Mouse (Mus musculus) lung, embryonic 15.5 days (tissue): ENCODE data around the gene Lancl2. TPM values are rescaled to one million over a fixed set of nuclear protein-coding genes. Genes with fewer than 3 reads are reported as not detected.

Experiments used
- ATAC-seq: fragments of 200-750 bp; cut with Nextera tagmentation; 2 replicates; pipeline ENCODE4 v1.8.0; 2017; ENCODE audit warnings: moderate number of reproducible peaks, borderline replicate concordance; ENCODE audit not compliant: low FRiP score, low TSS enrichment; ENCODE audit errors: extremely low read depth
- H3K27ac ChIP-seq: fragments of 300-500 bp; sonication (generic); 2 replicates; pipeline ENCODE4 v1.5.1; 2015; ENCODE audit warnings: moderate library complexity, mild to moderate bottlenecking, inconsistent platforms
- H3K27me3 ChIP-seq: fragments of 300-500 bp; sonication (generic); 2 replicates; pipeline ENCODE4 v1.6.1; 2015; ENCODE audit warnings: inconsistent platforms
- H3K36me3 ChIP-seq: fragments of 300-500 bp; sonication (generic); 2 replicates; pipeline ENCODE4 v1.6.1; 2015; ENCODE audit warnings: inconsistent platforms
- H3K4me1 ChIP-seq: fragments of 300-500 bp; sonication (generic); 2 replicates; pipeline ENCODE4 v1.6.1; 2015; ENCODE audit warnings: inconsistent platforms
- H3K4me2 ChIP-seq: fragments of 300-500 bp; sonication (generic); 2 replicates; pipeline ENCODE4 v1.6.1; 2015; ENCODE audit warnings: inconsistent platforms, mild to moderate bottlenecking, moderate library complexity
- H3K4me3 ChIP-seq: fragments of 300-500 bp; sonication (generic); 2 replicates; pipeline ENCODE4 v1.5.1; 2015; ENCODE audit warnings: mild to moderate bottlenecking, inconsistent platforms
- H3K9ac ChIP-seq: fragments of 300-500 bp; sonication (generic); 2 replicates; pipeline ENCODE4 v1.6.1; 2015; ENCODE audit warnings: inconsistent platforms
- H3K9me3 ChIP-seq: fragments of 300-500 bp; sonication (generic); 2 replicates; pipeline ENCODE4 v1.6.1; 2016; ENCODE audit warnings: inconsistent platforms
- WGBS: fragments of 180-500 bp; shearing (Covaris S2); methylation state at CpG from one replicate; pipeline ENCODE4 v1.1.7; 2015; 5-methylcytosine and 5-hydroxymethylcytosine counted together
- polyA plus RNA-seq: library from polyadenylated mRNA; unstranded; fragments of >200 nt; fragmentation: Nextera tagmentation; extraction: Ambion mirVana; gene quantifications from 2 replicates; pipeline ENCODE4 v1.2.1, GENCODE M21; 2015

The Lancl2 gene
- polyA plus RNA-seq, 1 experiment from 2014 or later = 29.0 TPM

GRCm38 (mm10) chr6:57770467-57771190 lies 68.3 kb downstream of the Lancl2 start:
- ATAC-seq = no peak
- no peak overlapping the region for H3K27ac ChIP-seq
- H3K9ac ChIP-seq = no peak overlapping the region
- no peaks in the 10 kb centered on the region for H3K9me3 ChIP-seq
- WGBS = 87% methylated on average over 1 of the region's 1 CpGs
- 0 out of 2 replicates have a peak, but pooled peaks cover 5% of the 10 kb centered on the region for H3K36me3 ChIP-seq
- no peaks in the 10 kb centered on the region for H3K27me3 ChIP-seq
- 0 out of 2 replicates have a peak, but pooled peaks cover 5% of the 10 kb centered on the region for H3K4me1 ChIP-seq
- no peak overlapping the region for H3K4me3 ChIP-seq
- H3K4me2 ChIP-seq = no peak overlapping the region

- H3K9me3 ChIP-seq = no peaks in the 10 kb centered on the region
- H3K36me3 ChIP-seq = 0 out of 2 replicates have a peak, but pooled peaks cover 8% of the 10 kb centered on the region
- H3K4me3 ChIP-seq = no peak overlapping the region
- H3K4me1 ChIP-seq = no peaks in the 10 kb centered on the region
- H3K27me3 ChIP-seq = no peaks in the 10 kb centered on the region
- no peak overlapping the region for H3K9ac ChIP-seq
- no peak overlapping the region for H3K27ac ChIP-seq
- WGBS = 92% methylated on average over 1 of the region's 1 CpGs
- ATAC-seq = no peak
- H3K4me2 ChIP-seq = no peak overlapping the region
Measured at GRCm38 (mm10) chr6:57773792-57774191, 71.5 kb downstream of the Lancl2 start.

GRCm38 (mm10) chr6:57780359-57780758 lies 78.0 kb downstream of the Lancl2 start:
- H3K4me2 ChIP-seq = no peak overlapping the region
- H3K4me3 ChIP-seq = no peak overlapping the region
- H3K27ac ChIP-seq = no peak overlapping the region
- H3K4me1 ChIP-seq = no peaks in the 10 kb centered on the region
- H3K9ac ChIP-seq = no peak overlapping the region
- ATAC-seq = no peak
- 0 out of 2 replicates have a peak, but pooled peaks cover 2% of the 10 kb centered on the region for H3K36me3 ChIP-seq
- WGBS = 69% methylated on average over 3 of the region's 3 CpGs
- no peaks in the 10 kb centered on the region for H3K27me3 ChIP-seq
- no peaks in the 10 kb centered on the region for H3K9me3 ChIP-seq

GRCm38 (mm10) chr6:57782658-57783057 lies 80.3 kb downstream of the Lancl2 start:
- no peak overlapping the region for H3K4me2 ChIP-seq
- H3K9ac ChIP-seq = no peak overlapping the region
- no peaks in the 10 kb centered on the region for H3K4me1 ChIP-seq
- no peak overlapping the region for H3K27ac ChIP-seq
- no peak for ATAC-seq
- no peaks in the 10 kb centered on the region for H3K36me3 ChIP-seq
- no peaks in the 10 kb centered on the region for H3K9me3 ChIP-seq
- 78% methylated on average over 1 of the region's 1 CpGs for WGBS
- no peak overlapping the region for H3K4me3 ChIP-seq
- no peaks in the 10 kb centered on the region for H3K27me3 ChIP-seq

- H3K9ac ChIP-seq = no peak overlapping the region
- no peak overlapping the region for H3K27ac ChIP-seq
- H3K9me3 ChIP-seq = no peaks in the 10 kb centered on the region
- no peaks in the 10 kb centered on the region for H3K4me1 ChIP-seq
- no peak overlapping the region for H3K4me3 ChIP-seq
- H3K27me3 ChIP-seq = no peaks in the 10 kb centered on the region
- ATAC-seq = no peak
- no peak overlapping the region for H3K4me2 ChIP-seq
- WGBS = 97% methylated on average over 1 of the region's 1 CpGs
- no peaks in the 10 kb centered on the region for H3K36me3 ChIP-seq
Measured at GRCm38 (mm10) chr6:57784251-57784650, 81.9 kb downstream of the Lancl2 start.

- H3K4me3 ChIP-seq = no peak overlapping the region
- H3K27ac ChIP-seq = no peak overlapping the region
- no peaks in the 10 kb centered on the region for H3K4me1 ChIP-seq
- no peaks in the 10 kb centered on the region for H3K27me3 ChIP-seq
- no peak for ATAC-seq
- no peak overlapping the region for H3K4me2 ChIP-seq
- H3K36me3 ChIP-seq = no peaks in the 10 kb centered on the region
- no peaks in the 10 kb centered on the region for H3K9me3 ChIP-seq
- 91% methylated on average over 6 of the region's 6 CpGs for WGBS
- no peak overlapping the region for H3K9ac ChIP-seq
Measured at GRCm38 (mm10) chr6:57787376-57787775, 85.0 kb downstream of the Lancl2 start.

Other genes starting within 250 kb of the Lancl2 start
- gene Ppm1k, start 167.1 kb upstream of the Lancl2 start, polyA plus RNA-seq = 5.9 and 6.4 TPM in 2 replicates
- 2.9 and 3.7 TPM in 2 replicates for gene Herc6, start 121.5 kb upstream of the Lancl2 start, polyA plus RNA-seq
- gene Pyurf, start 10.5 kb upstream of the Lancl2 start, polyA plus RNA-seq = 16.5 and 16.9 TPM in 2 replicates
- gene Vopp1, start 122.6 kb downstream of the Lancl2 start, polyA plus RNA-seq = 32.5 and 35.9 TPM in 2 replicates
- gene Vmn1r21, start 147.8 kb downstream of the Lancl2 start, polyA plus RNA-seq = not detected in 2 replicates
- gene Vmn1r22, start 205.5 kb downstream of the Lancl2 start, polyA plus RNA-seq = not detected in 2 replicates
- gene Vmn1r23, start 224.3 kb downstream of the Lancl2 start, polyA plus RNA-seq = not detected in 2 replicates